Mouse (Mus musculus): ENCODE data around the gene Rbm48. TPM values are rescaled to one million over a fixed set of nuclear protein-coding genes. Genes with fewer than 3 reads are reported as not detected.
A peak's percentile ranks its signal among the peaks of the same experiment; 100 is the strongest.

The Rbm48 gene
- polyA plus RNA-seq, 1 experiment from 2014 or later: 15.2 TPM

- under 1% methylated on average over 65 of the region's 80 CpGs for WGBS
- Histone ChIP-seq H3K9me3 (replicated peaks) (no peaks in the 10 kb centered on the region), H3K36me3 (peaks cover 24% of the 10 kb centered on the region), H3K27ac (peak within 1 kb of the TSS; percentile 96), H3K27me3 (ENCODE audit: low read depth, poor library complexity, severe bottlenecking) (no peaks in the 10 kb centered on the region), H3K4me3 (peak within 1 kb of the TSS; percentile 70), H3K4me1 (peaks cover 16% of the 10 kb centered on the region)
- DNase-seq (ENCODE audit: low spot score): peak; percentile 99
Observed at GRCm38 (mm10) chr5:3543629-3544479, 52.5 kb downstream of the Rbm48 start, which contains the start of gene Fam133b. Fam133b (plus strand) TSS chr5:3543833.

- DNase-seq (ENCODE audit: low spot score): no peak
- Histone ChIP-seq H3K4me3 (no peak overlapping the region), H3K4me1 (peaks cover 16% of the 10 kb centered on the region), H3K9me3 (replicated peaks) (no peaks in the 10 kb centered on the region), H3K27me3 (ENCODE audit: low read depth, poor library complexity, severe bottlenecking) (no peaks in the 10 kb centered on the region), H3K27ac (no peak overlapping the region), H3K36me3 (peaks cover 13% of the 10 kb centered on the region)
- WGBS: 79% methylated on average over 6 of the region's 6 CpGs
Observed at GRCm38 (mm10) chr5:3541871-3542270, 54.5 kb downstream of the Rbm48 start.

- Histone ChIP-seq H3K9me3 (replicated peaks) (no peaks in the 10 kb centered on the region), H3K27me3 (ENCODE audit: low read depth, poor library complexity, severe bottlenecking) (no peaks in the 10 kb centered on the region), H3K4me1 (0 out of 2 replicates have a peak, but pooled peaks cover 3% of the 10 kb centered on the region), H3K36me3 (no peaks in the 10 kb centered on the region), H3K4me3 (no peak overlapping the region), H3K27ac (no peak overlapping the region)
- DNase-seq (ENCODE audit: low spot score): no peak
- WGBS: 75% methylated on average over 11 of the region's 11 CpGs
Observed at GRCm38 (mm10) chr5:3538505-3539472, 57.6 kb downstream of the Rbm48 start.

- Histone ChIP-seq H3K36me3 (no peaks in the 10 kb centered on the region), H3K27ac (no peak overlapping the region), H3K27me3 (ENCODE audit: low read depth, poor library complexity, severe bottlenecking) (no peaks in the 10 kb centered on the region), H3K9me3 (replicated peaks) (no peaks in the 10 kb centered on the region), H3K4me3 (no peak overlapping the region), H3K4me1 (no peaks in the 10 kb centered on the region)
- 80% methylated on average over 3 of the region's 3 CpGs for WGBS
- DNase-seq (ENCODE audit: low spot score): no peak
Observed at GRCm38 (mm10) chr5:3536592-3537212, 59.7 kb downstream of the Rbm48 start.

Other genes starting within 250 kb of the Rbm48 start
- 27.6 and 32.3 TPM in 2 replicates for gene Fam133b, start 52.8 kb downstream of the Rbm48 start, polyA plus RNA-seq (2016; fragmentation: Nextera tagmentation; extraction: Ambion mirVana)
- 4.1 and 4.6 TPM in 2 replicates for gene 1700109H08Rik, start 25.0 kb downstream of the Rbm48 start, polyA plus RNA-seq (2016; fragmentation: Nextera tagmentation; extraction: Ambion mirVana)
- gene Pex1, start 519 bp downstream of the Rbm48 start, polyA plus RNA-seq (2016; fragmentation: Nextera tagmentation; extraction: Ambion mirVana): 14.6 and 17.2 TPM in 2 replicates
- not detected in 2 replicates for gene Tmbim7, start 54.6 kb upstream of the Rbm48 start, polyA plus RNA-seq (2016; fragmentation: Nextera tagmentation; extraction: Ambion mirVana)
- gene Gatad1, start 60.6 kb upstream of the Rbm48 start, polyA plus RNA-seq (2016; fragmentation: Nextera tagmentation; extraction: Ambion mirVana): 66.9 and 68.7 TPM in 2 replicates
- gene Ankib1, start 206.3 kb upstream of the Rbm48 start, polyA plus RNA-seq (2016; fragmentation: Nextera tagmentation; extraction: Ambion mirVana): 8.0 and 9.8 TPM in 2 replicates
- 45.3 and 50.5 TPM in 2 replicates for gene Krit1, start 206.6 kb upstream of the Rbm48 start, polyA plus RNA-seq (2016; fragmentation: Nextera tagmentation; extraction: Ambion mirVana)
- 0.08 TPM in 1 of 2 replicates, not detected in the other for gene Lrrd1, start 248.6 kb upstream of the Rbm48 start, polyA plus RNA-seq (2016; fragmentation: Nextera tagmentation; extraction: Ambion mirVana)